Mouse (Mus musculus) C2C12 (cell line): ENCODE measurements around the gene Fkbp7.

Experiments used
- CEBPB ChIP-seq: IDR thresholded peaks from one replicate; pipeline ENCODE4 v1.6.1; 2011; ENCODE audit warnings: low read depth, mild to moderate bottlenecking, control low read depth, moderate library complexity
- CTCF ChIP-seq: IDR thresholded peaks from one replicate; pipeline ENCODE4 v1.5.1; 2011; ENCODE audit not compliant: control insufficient read depth, insufficient read depth, insufficient read length
- FOSL1 ChIP-seq: IDR thresholded peaks from one replicate; pipeline ENCODE4 v1.8.0; 2011; ENCODE audit warnings: mild to moderate bottlenecking, low read length; ENCODE audit not compliant: poor library complexity, insufficient read depth, severe bottlenecking
- MAX ChIP-seq: IDR thresholded peaks from one replicate; pipeline ENCODE4 v1.6.1; 2011; ENCODE audit warnings: mild to moderate bottlenecking, control low read depth
- MYOD1 ChIP-seq: IDR thresholded peaks from one replicate; pipeline ENCODE4 v1.6.1; 2011; ENCODE audit warnings: low read depth; ENCODE audit not compliant: control insufficient read depth, insufficient read length
- MYOG ChIP-seq: IDR thresholded peaks from one replicate; pipeline ENCODE4 v1.6.1; 2011; ENCODE audit not compliant: control insufficient read depth, insufficient read length; ENCODE audit errors: extremely low read depth
- USF1 ChIP-seq: IDR thresholded peaks from one replicate; pipeline ENCODE4 v1.6.1; 2011; ENCODE audit warnings: low read depth, mild to moderate bottlenecking, control low read depth, moderate library complexity

DNA sequence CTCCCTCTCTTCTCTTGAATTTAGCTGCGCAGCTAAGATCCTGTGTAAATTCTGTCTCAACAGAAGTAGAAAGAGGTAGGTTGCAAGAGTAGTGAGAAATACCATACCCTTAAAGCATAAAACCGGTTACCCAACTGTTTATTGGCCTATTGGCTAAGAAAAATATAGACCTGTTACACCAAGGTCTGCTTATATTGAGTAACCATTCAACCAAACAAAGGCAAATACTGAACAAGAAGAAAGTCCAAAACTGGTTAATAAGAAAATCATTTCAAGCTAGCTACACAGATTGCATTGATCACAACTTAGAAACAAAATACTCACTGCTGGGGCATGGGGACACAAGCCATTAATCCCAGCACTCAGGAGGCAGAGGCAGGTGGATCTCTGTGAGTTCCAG is 33.3 kb downstream of the Fkbp7 start:
- TF ChIP-seq CTCF: no peak
- TF ChIP-seq MYOG: no peak
- no peak for TF ChIP-seq USF1
- TF ChIP-seq CEBPB: no peak
- TF ChIP-seq MYOD1: no peak
- TF ChIP-seq MAX: no peak
- TF ChIP-seq FOSL1: no peak
